Mouse (Mus musculus) lung, adult 2 months (tissue): ENCODE measurements at regions not wholly inside any gene's neighbourhood (a gene's known extent, or its start where the extent isn't known, plus 50 kb on each side); places are given as distances from the start of the nearest gene placed in this dataset.

Experiments
- CTCF ChIP-seq: fragments of 200-500 bp; IDR thresholded peaks from 2 replicates; pipeline ENCODE4 v1.5.1; 2011; ENCODE audit warnings: mild to moderate bottlenecking, low read length, control low read depth; ENCODE audit not compliant: insufficient read depth
- POLR2A ChIP-seq: fragments of 200-500 bp; IDR thresholded peaks from 2 replicates; pipeline ENCODE4 v1.6.1; 2011; ENCODE audit warnings: low read depth, mild to moderate bottlenecking, control low read depth, low read length, borderline replicate concordance; ENCODE audit errors: extremely low read depth

DNA sequence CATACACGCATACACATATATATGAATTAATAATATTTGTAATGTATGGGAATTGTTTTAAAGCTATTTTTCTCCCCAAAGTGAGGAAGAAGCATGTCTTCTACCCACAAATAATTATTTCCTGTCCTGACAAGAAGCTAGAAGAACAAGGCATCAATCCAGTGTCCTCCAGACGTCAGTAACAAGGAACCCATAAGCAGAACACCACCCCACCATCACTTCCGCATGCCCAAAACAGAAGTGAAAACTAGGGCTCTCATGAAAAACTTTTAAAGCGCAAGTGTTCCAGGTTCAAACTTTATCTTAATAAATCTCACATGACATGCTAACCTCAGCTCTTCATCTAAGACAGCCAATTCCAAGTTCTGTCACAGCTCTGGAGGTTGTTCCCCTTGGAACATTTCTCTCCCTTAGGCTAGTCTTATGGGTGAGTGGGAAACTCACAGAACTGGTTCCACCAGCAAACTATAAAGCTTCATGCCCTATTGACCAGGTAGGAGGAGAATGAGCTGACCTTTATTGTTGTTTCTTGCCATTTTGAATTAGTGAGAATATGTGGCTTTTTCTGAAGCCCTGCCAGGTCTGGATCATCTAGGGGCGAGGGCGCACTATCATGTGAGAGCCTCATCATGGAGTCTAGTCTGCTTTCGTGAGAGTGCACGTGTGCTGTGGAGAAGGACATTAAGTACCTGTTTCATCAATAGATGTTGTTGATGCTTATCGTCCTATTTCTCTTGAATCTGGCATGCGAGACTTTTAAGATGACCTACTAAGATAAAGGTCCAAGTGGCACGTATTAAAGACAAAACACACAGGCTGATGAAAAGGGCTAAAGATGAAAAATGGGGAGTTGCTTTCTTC is 155.1 kb downstream of the Nrip1 start:
- TF ChIP-seq CTCF, result no peak
- no peak for TF ChIP-seq POLR2A
